Mouse (Mus musculus): ENCODE measurements around the gene Spink4.

The Spink4 gene

GRCm38 (mm10) chr4:40919785-40920184 is at the start of gene Spink4:
TSS of gene Spink4 (plus strand) at chr4:40920052.
- no peak for DNase-seq (ENCODE audit: low read depth, low spot score)

GRCm38 (mm10) chr4:40870206-40870605 is 49.6 kb upstream of the Spink4 start:
- DNase-seq (ENCODE audit: low read depth, low spot score): no peak

GRCm38 (mm10) chr4:40872129-40872528 is 47.7 kb upstream of the Spink4 start:
- DNase-seq (ENCODE audit: low read depth, low spot score): no peak

- no peak for DNase-seq (ENCODE audit: low read depth, low spot score)
Observed at GRCm38 (mm10) chr4:40873320-40873719, 46.5 kb upstream of the Spink4 start.

GRCm38 (mm10) chr4:40874151-40874600 is 45.7 kb upstream of the Spink4 start:
- no peak for DNase-seq (ENCODE audit: low read depth, low spot score)

- DNase-seq (ENCODE audit: low read depth, low spot score): no peak
Observed at GRCm38 (mm10) chr4:40874794-40875552, 44.9 kb upstream of the Spink4 start.

GRCm38 (mm10) chr4:40875842-40876241 is 44.0 kb upstream of the Spink4 start:
- DNase-seq (ENCODE audit: low read depth, low spot score): peak; percentile 61

GRCm38 (mm10) chr4:40876814-40877371 is 43.0 kb upstream of the Spink4 start:
- DNase-seq (ENCODE audit: low read depth, low spot score): peak; percentile 85

- no peak for DNase-seq (ENCODE audit: low read depth, low spot score)
Observed at GRCm38 (mm10) chr4:40877528-40877927, 42.3 kb upstream of the Spink4 start.

- DNase-seq (ENCODE audit: low read depth, low spot score): no peak
Observed at GRCm38 (mm10) chr4:40883200-40883599, 36.7 kb upstream of the Spink4 start.

GRCm38 (mm10) chr4:40884282-40885165 is 35.3 kb upstream of the Spink4 start:
- no peak for DNase-seq (ENCODE audit: low read depth, low spot score)

- no peak for DNase-seq (ENCODE audit: low read depth, low spot score)
Observed at GRCm38 (mm10) chr4:40885166-40885525, 34.7 kb upstream of the Spink4 start.

GRCm38 (mm10) chr4:40885883-40886282 is 34.0 kb upstream of the Spink4 start:
- no peak for DNase-seq (ENCODE audit: low read depth, low spot score)

GRCm38 (mm10) chr4:40888839-40889238 is 31.0 kb upstream of the Spink4 start:
- DNase-seq (ENCODE audit: low read depth, low spot score): no peak

- DNase-seq (ENCODE audit: low read depth, low spot score): no peak
Observed at GRCm38 (mm10) chr4:40889252-40889651, 30.6 kb upstream of the Spink4 start.

GRCm38 (mm10) chr4:40889983-40890382 is 29.9 kb upstream of the Spink4 start:
- no peak for DNase-seq (ENCODE audit: low read depth, low spot score)

GRCm38 (mm10) chr4:40891206-40891605 is 28.6 kb upstream of the Spink4 start:
- DNase-seq (ENCODE audit: low read depth, low spot score): no peak

GRCm38 (mm10) chr4:40895118-40895517 is 24.7 kb upstream of the Spink4 start:
- DNase-seq (ENCODE audit: low read depth, low spot score): no peak

GRCm38 (mm10) chr4:40895646-40896045 is 24.2 kb upstream of the Spink4 start:
- DNase-seq (ENCODE audit: low read depth, low spot score): peak; percentile 58

- peak; percentile 85 for DNase-seq (ENCODE audit: low read depth, low spot score)
Observed at GRCm38 (mm10) chr4:40898476-40899044, 21.3 kb upstream of the Spink4 start.

GRCm38 (mm10) chr4:40899264-40899663 is 20.6 kb upstream of the Spink4 start:
- DNase-seq (ENCODE audit: low read depth, low spot score): peak; percentile 47

GRCm38 (mm10) chr4:40900071-40900470 is 19.8 kb upstream of the Spink4 start:
- no peak for DNase-seq (ENCODE audit: low read depth, low spot score)

Data from R1 (cell line).